In genomic region chr4:32403506-32403905, GRCm38 (mm10) we compare ENCODE assay signal across 21 mouse cellular contexts.
"Had no signal": no experiment of that assay in that cellular context is flagged by ENCODE, and none has a peak within 500 bp of the region (broad histone marks: within the 10 kb centered on the region; RNA-seq: fewer than 3 reads in every experiment).

No protein-coding gene starts in this region.

- H3K9me3 ChIP-seq: lung, embryonic 15.5 days; midbrain, embryonic 13.5 days; midbrain, embryonic 15.5 days; neural tube, embryonic 13.5 days; neural tube, embryonic 15.5 days had no signal

- H3K36me3 ChIP-seq: lung, embryonic 15.5 days; midbrain, embryonic 13.5 days; midbrain, embryonic 15.5 days; neural tube, embryonic 13.5 days; neural tube, embryonic 15.5 days had no signal

- ATAC-seq: lung, postnatal 0 days; midbrain, embryonic 13.5 days; midbrain, embryonic 15.5 days had no signal

- H3K27me3 ChIP-seq: lung, embryonic 15.5 days; midbrain, embryonic 13.5 days; midbrain, embryonic 15.5 days; neural tube, embryonic 13.5 days; neural tube, embryonic 15.5 days had no signal

- H3K9ac ChIP-seq: lung, embryonic 15.5 days; midbrain, embryonic 13.5 days; midbrain, embryonic 15.5 days; neural tube, embryonic 13.5 days; neural tube, embryonic 15.5 days had no signal

- DNase-seq: lung, adult 2 months; lung, postnatal 14 days; lung, postnatal 36 days; retina, postnatal 1 day; right cerebral cortex, adult 18-20 months; right cerebral cortex, postnatal 25 days; right cerebral cortex, postnatal 4 days; spleen, adult 18-20 months; thymus, adult 18-20 months; thymus, postnatal 14 days; thymus, postnatal 36 days had no signal

- H3K27ac ChIP-seq: lung, embryonic 15.5 days; macrophage; midbrain, embryonic 13.5 days; midbrain, embryonic 15.5 days; neural tube, embryonic 13.5 days; neural tube, embryonic 15.5 days had no signal

- H3K4me3 ChIP-seq: lung, embryonic 15.5 days; megakaryocyte, embryonic 14.5 days; midbrain, embryonic 13.5 days; midbrain, embryonic 15.5 days; myocyte; neural tube, embryonic 13.5 days; neural tube, embryonic 15.5 days had no signal

- H3K4me2 ChIP-seq: lung, embryonic 15.5 days; midbrain, embryonic 11.5 days; midbrain, embryonic 13.5 days; midbrain, embryonic 15.5 days; neural tube, embryonic 13.5 days; neural tube, embryonic 15.5 days had no signal
